Mouse (Mus musculus) lung, adult 2 months (tissue): ENCODE measurements at regions not wholly inside any gene's neighbourhood (a gene's known extent, or its start where the extent isn't known, plus 50 kb on each side); places are given as distances from the start of the nearest gene placed in this dataset.

Source experiments
- CTCF ChIP-seq: fragments of 200-500 bp; IDR thresholded peaks from 2 replicates; pipeline ENCODE4 v1.5.1; 2011; ENCODE audit warnings: mild to moderate bottlenecking, low read length, control low read depth; ENCODE audit not compliant: insufficient read depth
- POLR2A ChIP-seq: fragments of 200-500 bp; IDR thresholded peaks from 2 replicates; pipeline ENCODE4 v1.6.1; 2011; ENCODE audit warnings: low read depth, mild to moderate bottlenecking, control low read depth, low read length, borderline replicate concordance; ENCODE audit errors: extremely low read depth

- no peak for TF ChIP-seq POLR2A
- no peak for TF ChIP-seq CTCF
Measured at GRCm38 (mm10) chr11:57956909-57957308, 52.0 kb upstream of the Larp1 start.
